Mouse (Mus musculus): Measurements from ENCODE around the gene Chd5. TPM values are rescaled to one million over a fixed set of nuclear protein-coding genes. Genes with fewer than 3 reads are reported as not detected.

Chd5 gene
- 0.28 and 0.38 TPM in 2 replicates for polyA plus RNA-seq (2015; fragmentation: Nextera tagmentation; extraction: Ambion mirVana)

- H3K4me1 ChIP-seq (replicated peaks; ENCODE audit: control insufficient read depth, insufficient read depth, low read length) = peaks cover 12% of the 10 kb centered on the region
- no peaks in the 10 kb centered on the region for H3K9me3 ChIP-seq (ENCODE audit: control insufficient read depth, low read length)
- H3K4me3 ChIP-seq (ENCODE audit: low read length) = peak within 1 kb of the TSS; percentile 54
- peak within 1 kb of the TSS; percentile 45 for H3K9ac ChIP-seq (ENCODE audit: low read length)
- H3K4me2 ChIP-seq (ENCODE audit: low read depth, low read length) = peak within 1 kb of the TSS; percentile 99
- no peak within 1 kb of the TSS for H3K27ac ChIP-seq (ENCODE audit: low read length)
- WGBS = 0% methylated on average over 44 of the region's 120 CpGs
- ATAC-seq (ENCODE audit: low read depth) = peak; percentile 16; the same call in 1 of the 2 replicates
- peaks cover 18% of the 10 kb centered on the region for H3K36me3 ChIP-seq (ENCODE audit: control insufficient read depth, insufficient read depth, low read length)
- peaks cover 48% of the 10 kb centered on the region for H3K27me3 ChIP-seq (ENCODE audit: control insufficient read depth, insufficient read depth, low read depth, low read length)
Observed at GRCm38 (mm10) chr4:152338419-152339292, at the start of gene Chd5. Gene Chd5, plus strand, starts transcription at chr4:152338651.

- no peak for ATAC-seq (ENCODE audit: low read depth)
- H3K9me3 ChIP-seq (ENCODE audit: control insufficient read depth, low read length) = no peaks in the 10 kb centered on the region
- no peak overlapping the region for H3K27ac ChIP-seq (ENCODE audit: low read length)
- no peak overlapping the region for H3K9ac ChIP-seq (ENCODE audit: low read length)
- under 1% methylated on average over 39 of the region's 39 CpGs for WGBS
- H3K4me1 ChIP-seq (replicated peaks; ENCODE audit: control insufficient read depth, insufficient read depth, low read length) = peaks cover 7% of the 10 kb centered on the region
- H3K4me3 ChIP-seq (ENCODE audit: low read length) = no peak overlapping the region
- H3K27me3 ChIP-seq (ENCODE audit: control insufficient read depth, insufficient read depth, low read depth, low read length) = peaks cover 64% of the 10 kb centered on the region
- H3K36me3 ChIP-seq (ENCODE audit: control insufficient read depth, insufficient read depth, low read length) = no peaks in the 10 kb centered on the region
- H3K4me2 ChIP-seq (ENCODE audit: low read depth, low read length) = 0 out of 2 replicates have a peak overlapping the region, but pooled peaks have one; percentile 18
Observed at GRCm38 (mm10) chr4:152290385-152290784, 48.1 kb upstream of the Chd5 start.

- WGBS = 24% methylated on average over 11 of the region's 11 CpGs
- peaks cover 58% of the 10 kb centered on the region for H3K27me3 ChIP-seq (ENCODE audit: control insufficient read depth, insufficient read depth, low read depth, low read length)
- no peak overlapping the region for H3K9ac ChIP-seq (ENCODE audit: low read length)
- H3K4me1 ChIP-seq (replicated peaks; ENCODE audit: control insufficient read depth, insufficient read depth, low read length) = peaks cover 11% of the 10 kb centered on the region
- H3K36me3 ChIP-seq (ENCODE audit: control insufficient read depth, insufficient read depth, low read length) = no peaks in the 10 kb centered on the region
- no peak overlapping the region for H3K4me2 ChIP-seq (ENCODE audit: low read depth, low read length)
- no peak overlapping the region for H3K4me3 ChIP-seq (ENCODE audit: low read length)
- no peaks in the 10 kb centered on the region for H3K9me3 ChIP-seq (ENCODE audit: control insufficient read depth, low read length)
- ATAC-seq (ENCODE audit: low read depth) = no peak
- no peak overlapping the region for H3K27ac ChIP-seq (ENCODE audit: low read length)
Observed at GRCm38 (mm10) chr4:152290991-152291390, 47.5 kb upstream of the Chd5 start.

DNA sequence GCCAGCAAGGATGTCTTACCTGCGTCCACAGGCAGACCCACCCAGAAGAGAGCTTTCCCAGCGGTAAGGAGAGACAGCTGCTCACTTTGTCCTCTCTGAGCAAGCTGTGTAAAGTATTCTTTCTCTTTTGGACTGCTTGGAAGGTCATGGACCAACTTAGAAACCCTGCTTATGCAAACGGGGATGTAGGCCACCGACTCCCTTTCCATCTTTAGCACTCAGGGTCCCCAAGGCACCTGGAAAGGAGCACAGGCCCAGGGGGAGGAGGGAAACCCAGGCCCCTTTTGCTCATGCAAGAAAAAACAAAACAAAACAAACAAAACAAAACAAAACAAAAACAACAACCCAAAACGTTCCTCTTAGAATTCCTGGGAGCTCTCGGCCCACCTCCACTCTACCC is 46.9 kb upstream of the Chd5 start, which contains the start of gene Hes3:
Gene Hes3 (minus strand): TSS at position 101 of the 400 bp plus-strand sequence.
- Histone ChIP-seq H3K4me3 (ENCODE audit: low read length) (no peak within 1 kb of the TSS), H3K27ac (ENCODE audit: low read length) (no peak within 1 kb of the TSS), H3K36me3 (ENCODE audit: control insufficient read depth, insufficient read depth, low read length) (no peaks in the 10 kb centered on the region), H3K4me2 (ENCODE audit: low read depth, low read length) (no peak within 1 kb of the TSS), H3K4me1 (replicated peaks; ENCODE audit: control insufficient read depth, insufficient read depth, low read length) (peaks cover 8% of the 10 kb centered on the region; the same call in 1 of the 2 replicates), H3K27me3 (ENCODE audit: control insufficient read depth, insufficient read depth, low read depth, low read length) (peaks cover 53% of the 10 kb centered on the region), H3K9me3 (ENCODE audit: control insufficient read depth, low read length) (no peaks in the 10 kb centered on the region), H3K9ac (ENCODE audit: low read length) (no peak within 1 kb of the TSS)
- ATAC-seq (ENCODE audit: low read depth) = no peak
- 33% methylated on average over 6 of the region's 6 CpGs for WGBS

DNA sequence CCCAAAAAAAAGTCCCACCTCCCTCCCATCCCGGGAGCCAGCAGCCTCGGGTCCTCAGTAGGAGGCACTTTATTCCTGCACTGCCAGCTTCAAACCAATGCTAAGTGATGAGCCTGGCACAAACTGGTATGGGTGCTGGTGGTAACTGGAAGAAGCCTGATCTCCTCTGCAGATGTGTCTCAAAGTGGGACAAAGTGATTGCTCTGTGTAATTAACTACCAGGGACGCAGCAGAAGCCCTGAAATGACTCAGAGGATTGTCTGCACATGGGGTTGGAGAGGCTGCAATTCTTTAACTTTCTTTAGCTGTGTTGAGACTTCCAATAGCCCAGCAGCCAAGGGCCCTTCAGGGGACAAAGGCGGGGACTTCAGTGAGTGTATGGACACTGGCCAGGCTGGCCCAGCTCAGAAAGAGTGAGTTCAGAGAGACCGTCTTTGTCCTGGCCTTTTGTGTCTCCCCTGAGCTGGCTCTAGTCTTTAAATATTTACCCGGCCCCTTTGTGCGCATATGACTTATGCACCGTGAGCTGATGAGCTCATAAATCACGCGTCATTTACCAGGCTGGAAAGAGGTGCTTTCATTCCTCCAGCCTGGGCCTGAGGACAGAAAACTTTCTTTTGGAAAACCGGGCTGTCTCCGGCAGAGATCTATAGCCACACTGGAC is 46.2 kb upstream of the Chd5 start:
- WGBS = 20% methylated on average over 12 of the region's 12 CpGs
- no peaks in the 10 kb centered on the region for H3K36me3 ChIP-seq (ENCODE audit: control insufficient read depth, insufficient read depth, low read length)

DNA sequence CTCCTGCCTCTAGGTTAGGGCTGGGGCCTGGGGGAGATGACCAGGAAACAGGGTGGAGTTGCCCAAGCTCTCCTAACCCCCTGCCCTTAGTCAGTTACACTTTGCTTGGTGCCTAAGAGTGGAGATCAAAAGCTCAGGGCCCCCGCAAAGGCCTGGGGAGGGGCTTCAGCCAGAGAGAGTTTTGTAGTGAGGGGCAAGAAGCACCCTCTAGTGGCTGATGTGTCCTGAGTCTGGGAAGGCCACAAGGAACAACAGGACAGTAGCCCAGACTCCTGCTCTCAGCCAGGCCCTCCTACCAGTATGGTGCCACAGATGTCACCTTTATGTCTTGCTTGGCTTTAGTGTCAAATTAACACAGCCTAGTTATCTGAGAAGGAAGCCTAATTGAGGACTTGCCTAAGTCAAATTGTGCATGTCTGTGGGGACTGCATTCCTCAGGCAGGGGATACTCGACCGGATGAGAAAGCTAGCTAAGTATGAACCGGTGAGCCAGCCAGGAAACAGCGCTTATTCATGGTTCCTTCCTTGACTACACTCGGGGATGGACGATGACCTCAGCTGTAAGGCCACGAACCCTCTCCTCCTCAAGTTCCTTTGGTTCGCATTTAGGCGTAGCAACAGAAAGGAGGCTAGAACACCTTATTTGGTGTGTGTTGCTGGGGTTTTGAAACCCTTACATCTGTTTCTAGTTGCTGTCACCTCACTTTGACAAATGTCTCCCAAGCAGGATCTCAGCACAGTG is 44.1 kb upstream of the Chd5 start:
- H3K4me1 ChIP-seq (replicated peaks; ENCODE audit: control insufficient read depth, insufficient read depth, low read length) = peaks cover 15% of the 10 kb centered on the region
- ATAC-seq (ENCODE audit: low read depth) = no peak
- no peaks in the 10 kb centered on the region for H3K9me3 ChIP-seq (ENCODE audit: control insufficient read depth, low read length)
- no peaks in the 10 kb centered on the region for H3K36me3 ChIP-seq (ENCODE audit: control insufficient read depth, insufficient read depth, low read length)
- peaks cover 32% of the 10 kb centered on the region for H3K27me3 ChIP-seq (ENCODE audit: control insufficient read depth, insufficient read depth, low read depth, low read length)
- no peak overlapping the region for H3K4me3 ChIP-seq (ENCODE audit: low read length)
- no peak overlapping the region for H3K9ac ChIP-seq (ENCODE audit: low read length)
- H3K27ac ChIP-seq (ENCODE audit: low read length) = 0 out of 2 replicates have a peak overlapping the region, but pooled peaks have one; percentile 16
- no peak overlapping the region for H3K4me2 ChIP-seq (ENCODE audit: low read depth, low read length)
- 46% methylated on average over 10 of the region's 10 CpGs for WGBS

More for the DNA sequence above, 46.2 kb upstream of the Chd5 start:
- Histone ChIP-seq H3K9ac (ENCODE audit: low read length) (no peak overlapping the region), H3K27ac (ENCODE audit: low read length) (no peak overlapping the region), H3K4me1 (replicated peaks; ENCODE audit: control insufficient read depth, insufficient read depth, low read length) (peaks cover 8% of the 10 kb centered on the region; the same call in 1 of the 2 replicates), H3K4me2 (ENCODE audit: low read depth, low read length) (no peak overlapping the region), H3K9me3 (ENCODE audit: control insufficient read depth, low read length) (no peaks in the 10 kb centered on the region), H3K27me3 (ENCODE audit: control insufficient read depth, insufficient read depth, low read depth, low read length) (peaks cover 46% of the 10 kb centered on the region), H3K4me3 (ENCODE audit: low read length) (no peak overlapping the region)
- no peak for ATAC-seq (ENCODE audit: low read depth)

DNA sequence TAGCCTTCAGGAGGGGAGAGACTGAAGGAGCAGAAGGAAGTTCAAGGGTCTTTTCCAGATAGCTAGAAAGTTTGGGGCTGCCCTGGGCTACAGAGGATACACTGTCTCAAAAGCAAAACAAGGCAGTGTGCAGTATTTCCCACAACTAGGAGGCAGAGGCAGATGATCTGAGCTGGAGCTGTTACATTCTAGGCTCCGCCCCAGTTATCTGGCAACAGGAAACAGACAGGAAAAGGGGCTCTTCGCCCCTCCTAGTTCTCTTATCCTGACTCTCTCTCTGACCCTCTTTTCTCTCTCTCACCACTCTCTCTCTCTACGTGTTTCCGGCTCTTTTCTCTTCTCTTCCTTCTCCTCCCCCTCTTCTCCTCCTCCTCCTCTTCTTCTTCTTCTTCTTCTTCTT is 42.5 kb upstream of the Chd5 start:
- Histone ChIP-seq H3K36me3 (ENCODE audit: control insufficient read depth, insufficient read depth, low read length) (peaks cover 11% of the 10 kb centered on the region; the same call in 1 of the 2 replicates), H3K27me3 (ENCODE audit: control insufficient read depth, insufficient read depth, low read depth, low read length) (peaks cover 17% of the 10 kb centered on the region), H3K4me1 (replicated peaks; ENCODE audit: control insufficient read depth, insufficient read depth, low read length) (peaks cover 15% of the 10 kb centered on the region), H3K27ac (ENCODE audit: low read length) (peak overlapping the region; percentile 44), H3K4me3 (ENCODE audit: low read length) (no peak overlapping the region), H3K9me3 (ENCODE audit: control insufficient read depth, low read length) (no peaks in the 10 kb centered on the region), H3K4me2 (ENCODE audit: low read depth, low read length) (no peak overlapping the region), H3K9ac (ENCODE audit: low read length) (no peak overlapping the region)
- no peak for ATAC-seq (ENCODE audit: low read depth)
- WGBS = 14% methylated on average over 4 of the region's 4 CpGs

- H3K4me2 ChIP-seq (ENCODE audit: low read depth, low read length) = peak overlapping the region; percentile 62
- no peaks in the 10 kb centered on the region for H3K9me3 ChIP-seq (ENCODE audit: control insufficient read depth, low read length)
- ATAC-seq (ENCODE audit: low read depth) = no peak
- H3K27me3 ChIP-seq (ENCODE audit: control insufficient read depth, insufficient read depth, low read depth, low read length) = peaks cover 12% of the 10 kb centered on the region
- H3K4me1 ChIP-seq (replicated peaks; ENCODE audit: control insufficient read depth, insufficient read depth, low read length) = peaks cover 15% of the 10 kb centered on the region
- H3K36me3 ChIP-seq (ENCODE audit: control insufficient read depth, insufficient read depth, low read length) = peaks cover 11% of the 10 kb centered on the region; the same call in 1 of the 2 replicates
- 8% methylated on average over 8 of the region's 8 CpGs for WGBS
- H3K4me3 ChIP-seq (ENCODE audit: low read length) = peak overlapping the region; percentile 65
- peak overlapping the region; percentile 72 for H3K9ac ChIP-seq (ENCODE audit: low read length)
- H3K27ac ChIP-seq (ENCODE audit: low read length) = peak overlapping the region; percentile 51
Observed at GRCm38 (mm10) chr4:152296371-152296770, 42.1 kb upstream of the Chd5 start.
